Mouse (Mus musculus) E14TG2a.4 (cell line): ENCODE data around the gene Snx10.

ENCODE experiments used
- CTCF ChIP-seq: conservative IDR thresholded peaks from 2 replicates; pipeline ENCODE4 v1.5.1; 2014; ENCODE audit warnings: low read length
- NANOG ChIP-seq: IDR thresholded peaks from 2 replicates; pipeline ENCODE4 v1.6.1; 2014; ENCODE audit warnings: borderline replicate concordance, low read length, mixed read lengths
- POU5F1 ChIP-seq: IDR thresholded peaks from 2 replicates; pipeline ENCODE4 v1.6.1; 2014; ENCODE audit warnings: low read length, borderline replicate concordance

DNA sequence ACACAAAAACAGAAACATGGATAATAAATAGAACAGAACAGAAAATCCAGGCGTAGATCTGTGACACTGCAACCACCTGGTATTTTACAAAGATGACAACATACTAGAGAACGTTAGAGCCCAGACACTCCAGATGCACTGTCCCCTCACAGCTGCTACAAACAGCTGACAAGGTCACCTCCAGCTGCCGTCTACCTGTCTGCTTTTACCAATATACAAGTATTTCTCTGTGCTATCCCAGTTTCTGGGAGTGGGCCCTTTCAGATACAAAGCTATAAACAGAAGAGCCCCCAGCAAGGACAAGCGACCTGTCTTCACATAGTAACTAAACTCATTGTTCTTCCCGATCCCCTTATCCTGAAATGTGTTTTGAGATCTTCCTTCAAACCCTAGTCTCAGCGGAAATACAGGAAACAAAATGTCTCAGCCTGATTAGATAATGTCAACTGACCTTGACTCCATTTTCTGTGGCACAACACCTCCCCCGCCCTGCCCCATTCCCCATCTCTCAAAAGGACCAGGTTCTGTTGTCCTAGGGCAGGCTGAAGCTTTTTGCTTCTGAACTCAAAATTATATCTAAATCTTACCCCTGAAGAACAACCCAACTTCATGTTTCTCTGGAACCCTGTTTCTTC, 37.5 kb upstream of the Snx10 start:
- no peak for TF ChIP-seq CTCF
- TF ChIP-seq POU5F1: no peak
- no peak for TF ChIP-seq NANOG
